Mouse (Mus musculus) ES-Bruce4 (cell line): ENCODE measurements around the gene Chd6. TPM values are rescaled to one million over a fixed set of nuclear protein-coding genes. Genes with fewer than 3 reads are reported as not detected.
A peak's percentile ranks its signal among the peaks of the same experiment; 100 is the strongest.

Source experiments
- H3K27ac ChIP-seq: 2 replicates; pipeline ENCODE4 v1.5.1; 2012; ENCODE audit warnings: low read length, inconsistent platforms; ENCODE audit not compliant: insufficient read depth
- H3K27me3 ChIP-seq: 2 replicates; pipeline ENCODE4 v1.6.1; 2012; ENCODE audit warnings: mild to moderate bottlenecking, low read length, inconsistent platforms; ENCODE audit not compliant: control insufficient read depth, poor library complexity, insufficient read depth, severe bottlenecking
- H3K36me3 ChIP-seq: 2 replicates; pipeline ENCODE4 v1.6.1; 2012; ENCODE audit warnings: inconsistent platforms, mild to moderate bottlenecking, low read length, moderate library complexity; ENCODE audit not compliant: control insufficient read depth, poor library complexity, insufficient read depth, severe bottlenecking
- H3K4me1 ChIP-seq: one replicate; pipeline ENCODE4 v1.8.1; 2011; ENCODE audit warnings: low read length; ENCODE audit not compliant: control insufficient read depth, insufficient read depth
- H3K4me3 ChIP-seq: 2 replicates; pipeline ENCODE4 v1.5.1; 2011; ENCODE audit warnings: low read depth, mild to moderate bottlenecking, low read length
- H3K9ac ChIP-seq: 2 replicates; pipeline ENCODE4 v1.6.1; 2012; ENCODE audit warnings: low read depth, mild to moderate bottlenecking, inconsistent platforms; ENCODE audit not compliant: poor library complexity, severe bottlenecking
- H3K9me3 ChIP-seq: replicated peaks from 2 replicates; pipeline ENCODE4 v1.6.1; 2012; ENCODE audit warnings: mild to moderate bottlenecking, low read length, inconsistent platforms; ENCODE audit not compliant: control insufficient read depth, poor library complexity, insufficient read depth, severe bottlenecking
- CTCF ChIP-seq: IDR thresholded peaks from one replicate; pipeline ENCODE4 v1.8.1; 2011; ENCODE audit warnings: low read depth, low read length
- EP300 ChIP-seq: IDR thresholded peaks from 2 replicates; pipeline ENCODE4 v1.6.1; 2011; ENCODE audit warnings: low read depth, low read length; ENCODE audit not compliant: insufficient read depth
- POLR2A ChIP-seq: IDR thresholded peaks from one replicate; pipeline ENCODE4 v1.8.1; 2011; ENCODE audit warnings: low read length; ENCODE audit not compliant: insufficient read depth
- polyA plus RNA-seq: library from polyadenylated mRNA; stranded (reverse); fragments of >200 nt; gene quantifications from 2 replicates; pipeline ENCODE4 v1.2.4, GENCODE M21; 2011; ENCODE audit warnings: low read depth; ENCODE audit not compliant: missing spikeins, insufficient read depth, insufficient read length

The Chd6 gene
- polyA plus RNA-seq, 1 experiment: 90.4 TPM

DNA sequence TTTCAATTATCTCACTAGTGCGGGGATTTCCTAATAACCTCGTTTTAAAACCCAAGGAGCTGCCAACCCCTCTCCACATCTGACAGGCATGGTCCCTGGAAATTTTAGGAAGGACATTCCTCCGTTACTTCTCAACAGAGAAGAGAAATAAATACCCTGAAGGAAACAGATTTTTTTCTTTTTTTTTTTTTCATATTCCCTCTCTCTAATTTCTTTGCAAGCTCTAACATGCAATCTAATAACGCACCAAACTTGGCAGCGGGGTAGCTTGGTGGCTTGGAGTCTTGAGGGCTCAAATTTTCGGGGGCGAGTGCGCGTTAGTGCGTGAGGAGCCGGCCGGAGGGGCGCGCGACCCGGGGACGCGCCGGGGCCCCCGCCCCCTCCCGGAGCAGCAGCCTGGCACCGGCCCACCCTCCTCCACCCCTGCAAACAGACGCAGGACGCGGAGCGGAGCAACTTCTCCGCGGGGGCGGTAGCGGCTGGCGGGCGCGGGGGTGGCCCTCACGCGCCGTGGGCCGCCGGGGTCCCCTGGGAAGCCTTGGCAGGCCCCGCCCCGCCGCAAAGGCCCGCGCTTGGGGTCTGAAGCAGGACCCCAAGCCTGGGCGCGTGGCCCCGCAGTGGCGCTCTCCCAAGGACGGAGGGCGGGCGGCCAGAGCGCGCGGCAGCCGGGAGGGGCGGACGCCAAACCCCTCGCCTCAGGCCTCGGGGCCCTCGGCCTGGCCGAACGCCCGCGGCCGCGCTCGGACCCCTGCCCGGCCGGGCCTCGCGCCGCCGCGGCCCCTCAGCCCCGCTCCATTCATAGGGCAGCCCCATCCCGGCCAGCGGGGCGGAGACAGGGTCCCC is 569 bp downstream of the Chd6 start:
- H3K9ac ChIP-seq: peak overlapping the region; percentile 94
- peak overlapping the region; percentile 75 for H3K4me3 ChIP-seq
- H3K36me3 ChIP-seq: no peaks in the 10 kb centered on the region
- TF ChIP-seq CTCF: no peak
- TF ChIP-seq POLR2A: no peak
- TF ChIP-seq EP300: no peak
- no peaks in the 10 kb centered on the region for H3K4me1 ChIP-seq
- no peaks in the 10 kb centered on the region for H3K27me3 ChIP-seq
- no peaks in the 10 kb centered on the region for H3K9me3 ChIP-seq
- peak overlapping the region; percentile 45; the same call in 1 of the 2 replicates for H3K27ac ChIP-seq

DNA sequence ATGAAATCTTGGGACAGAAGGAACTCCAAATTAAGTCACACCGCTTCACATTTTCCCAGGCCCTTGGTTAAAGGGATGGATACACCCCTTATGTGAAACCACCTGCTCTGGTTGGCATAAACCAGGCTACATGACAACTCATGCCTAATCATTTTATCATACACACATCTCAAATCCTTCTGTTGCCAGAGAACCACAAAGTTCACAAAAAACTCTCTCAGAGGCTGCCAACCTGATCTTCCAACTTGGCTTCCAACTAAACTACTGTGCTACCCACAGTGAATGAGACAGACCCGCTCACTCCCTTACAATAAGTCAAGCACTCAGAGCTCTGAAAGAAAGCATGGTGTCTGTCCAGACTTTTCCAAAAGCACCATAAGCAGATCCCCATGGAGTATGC is 1.6 kb downstream of the Chd6 start:
- Histone ChIP-seq H3K4me1 (no peaks in the 10 kb centered on the region), H3K9me3 (no peaks in the 10 kb centered on the region), H3K27me3 (no peaks in the 10 kb centered on the region), H3K36me3 (no peaks in the 10 kb centered on the region), H3K4me3 (no peak overlapping the region), H3K9ac (peak overlapping the region; percentile 94; the same call in 1 of the 2 replicates), H3K27ac (no peak overlapping the region)
- TF ChIP-seq CTCF (no peak), EP300 (no peak), POLR2A (no peak)

DNA sequence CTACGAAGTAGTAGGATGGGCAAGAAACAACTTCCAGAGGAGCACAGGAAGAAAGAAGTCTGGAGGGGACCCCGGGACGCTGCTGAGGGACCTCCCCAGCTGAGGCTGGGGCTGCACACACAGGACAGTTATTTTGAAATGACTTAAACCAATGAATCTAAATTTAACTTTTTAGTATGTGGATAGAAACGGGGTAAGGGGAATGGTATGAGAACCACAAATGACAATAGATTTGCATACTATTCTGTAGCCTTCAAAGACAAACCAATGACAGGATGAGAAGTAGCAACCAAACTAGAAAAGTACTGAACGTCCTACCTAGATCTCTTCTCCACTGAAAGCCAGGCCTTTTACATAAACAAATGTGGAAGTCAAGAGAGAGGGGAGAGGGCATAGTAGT is 5.1 kb downstream of the Chd6 start:
- TF ChIP-seq POLR2A (no peak), EP300 (no peak), CTCF (no peak)
- no peak overlapping the region for H3K27ac ChIP-seq
- H3K36me3 ChIP-seq: no peaks in the 10 kb centered on the region
- H3K27me3 ChIP-seq: no peaks in the 10 kb centered on the region
- no peak overlapping the region for H3K4me3 ChIP-seq
- no peaks in the 10 kb centered on the region for H3K4me1 ChIP-seq
- H3K9me3 ChIP-seq: no peaks in the 10 kb centered on the region
- H3K9ac ChIP-seq: no peak overlapping the region

DNA sequence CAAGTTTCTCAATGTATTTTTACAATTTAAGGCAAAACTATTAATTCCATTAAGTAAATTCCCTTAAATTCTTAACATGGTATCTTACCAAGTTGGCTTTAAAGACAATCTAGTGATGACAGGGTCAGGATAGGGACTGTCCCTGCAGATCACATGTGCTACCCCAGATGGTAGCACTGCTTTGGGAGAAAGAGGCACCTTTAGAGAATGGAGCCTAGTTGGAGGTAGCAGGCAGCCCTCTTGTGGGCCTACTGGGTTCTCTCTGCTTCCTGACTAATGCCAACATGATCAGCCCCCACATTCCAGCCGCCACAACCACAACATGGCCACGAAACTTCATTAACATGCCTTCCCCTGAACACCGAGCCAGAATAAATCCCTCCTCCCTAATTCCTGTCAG is 6.8 kb downstream of the Chd6 start:
- no peak overlapping the region for H3K4me3 ChIP-seq
- H3K9me3 ChIP-seq: no peaks in the 10 kb centered on the region
- H3K27me3 ChIP-seq: no peaks in the 10 kb centered on the region
- H3K36me3 ChIP-seq: no peaks in the 10 kb centered on the region
- no peak overlapping the region for H3K27ac ChIP-seq
- no peak overlapping the region for H3K9ac ChIP-seq
- no peaks in the 10 kb centered on the region for H3K4me1 ChIP-seq
- TF ChIP-seq POLR2A (no peak), EP300 (no peak), CTCF (no peak)

DNA sequence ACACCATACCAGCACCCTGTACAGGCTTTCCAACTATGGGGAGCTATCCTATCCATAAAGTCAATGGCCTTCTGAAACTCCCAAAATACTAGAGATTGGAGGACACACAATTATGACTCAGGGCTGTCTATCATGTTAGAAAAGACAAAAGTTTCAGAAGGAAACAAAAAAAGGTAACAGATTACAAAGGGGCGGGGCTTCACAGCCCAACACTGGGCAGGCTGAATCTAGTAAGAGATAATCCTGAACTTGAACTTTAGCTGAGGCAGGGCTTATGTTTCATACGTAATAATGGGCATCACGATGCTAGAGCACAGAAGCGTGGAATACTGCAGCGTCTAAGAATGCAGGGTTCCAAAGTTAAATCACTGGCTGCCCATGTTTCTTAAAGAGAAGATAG is 11.1 kb downstream of the Chd6 start:
- no peaks in the 10 kb centered on the region for H3K4me1 ChIP-seq
- no peak overlapping the region for H3K4me3 ChIP-seq
- H3K27me3 ChIP-seq: no peaks in the 10 kb centered on the region
- H3K9me3 ChIP-seq: no peaks in the 10 kb centered on the region
- TF ChIP-seq EP300: no peak
- no peak for TF ChIP-seq CTCF
- TF ChIP-seq POLR2A: no peak
- H3K27ac ChIP-seq: no peak overlapping the region
- H3K36me3 ChIP-seq: no peaks in the 10 kb centered on the region
- no peak overlapping the region for H3K9ac ChIP-seq

DNA sequence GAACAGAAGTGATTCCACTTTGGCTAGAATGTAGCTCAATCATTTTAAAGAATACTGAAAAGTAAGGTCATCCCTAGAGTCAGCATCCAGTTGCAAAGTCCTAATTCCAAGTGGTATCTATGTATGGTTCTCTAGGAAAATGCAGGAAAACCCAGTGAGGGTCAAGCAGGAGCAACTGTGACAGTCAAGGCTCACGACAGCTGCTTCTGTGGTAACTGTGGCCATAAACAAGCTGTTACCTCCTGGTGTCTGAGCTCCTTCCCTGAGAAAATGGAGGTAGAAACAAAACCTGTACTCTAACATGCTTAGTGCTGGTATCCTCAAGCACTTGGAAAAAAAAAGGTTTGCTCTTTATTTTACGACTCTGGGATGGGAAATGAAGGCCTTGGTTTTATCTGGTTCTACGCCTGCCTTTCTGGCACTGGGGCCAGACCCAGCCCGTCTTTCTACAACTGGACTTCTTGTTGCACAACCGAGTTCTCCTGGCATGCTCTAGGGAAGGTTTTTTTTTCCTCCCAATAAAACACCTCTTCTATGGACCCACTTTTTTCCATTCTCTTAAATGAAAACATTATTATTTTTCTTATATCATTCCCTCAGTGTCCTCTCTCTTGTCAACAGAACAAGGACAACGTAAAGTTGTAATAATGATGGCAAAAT is 18.0 kb downstream of the Chd6 start:
- TF ChIP-seq POLR2A (no peak), EP300 (no peak), CTCF (no peak)
- Histone ChIP-seq H3K9ac (no peak overlapping the region), H3K4me3 (no peak overlapping the region), H3K36me3 (peaks cover 2% of the 10 kb centered on the region; the same call in 1 of the 2 replicates), H3K4me1 (no peaks in the 10 kb centered on the region), H3K9me3 (no peaks in the 10 kb centered on the region), H3K27me3 (no peaks in the 10 kb centered on the region), H3K27ac (no peak overlapping the region)
